Mouse (Mus musculus) olfactory bulb, adult 2 months (tissue): Measurements from ENCODE around the gene Ficd.

Experiments
- CTCF ChIP-seq: fragments of 200-500 bp; IDR thresholded peaks from 2 replicates; pipeline ENCODE4 v1.5.1; 2012; ENCODE audit warnings: low read depth, mild to moderate bottlenecking, low read length, moderate library complexity; ENCODE audit not compliant: insufficient read depth
- POLR2A ChIP-seq: fragments of 200-500 bp; IDR thresholded peaks from 2 replicates; pipeline ENCODE4 v1.6.1; 2012; ENCODE audit warnings: mild to moderate bottlenecking, low read depth, low read length, moderate library complexity; ENCODE audit not compliant: insufficient read depth

DNA sequence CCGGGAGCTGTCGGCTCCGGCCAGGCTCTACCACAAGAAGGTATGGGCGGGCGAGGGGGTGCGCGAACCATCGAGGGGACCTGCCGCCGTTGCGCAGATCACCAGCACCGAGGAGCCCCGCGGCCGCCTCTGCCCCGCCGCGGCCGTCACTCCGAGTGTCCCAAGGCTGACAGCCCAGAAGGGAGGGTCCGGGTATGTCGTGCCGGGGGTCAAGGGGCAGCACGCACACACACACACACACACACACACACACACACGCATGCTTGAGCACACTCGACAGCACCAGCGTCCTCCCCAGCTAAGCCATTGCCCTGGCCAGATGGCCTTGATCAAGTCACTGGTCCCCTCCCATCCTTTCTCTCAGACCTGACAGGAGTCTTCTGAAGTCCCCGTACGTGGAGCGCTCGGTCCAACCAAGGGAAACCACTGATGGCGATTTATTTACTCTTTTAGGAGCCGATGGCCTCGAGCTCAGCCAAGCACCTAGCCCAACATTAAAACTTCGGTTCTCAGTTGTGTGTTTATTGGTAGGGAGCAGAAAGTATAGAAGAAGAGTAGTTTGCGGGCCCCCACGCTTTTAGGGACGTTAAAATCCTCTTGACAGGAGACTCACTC lies 37.4 kb downstream of the Ficd start:
- TF ChIP-seq CTCF = no peak
- no peak for TF ChIP-seq POLR2A
